Mouse (Mus musculus) intestine, embryonic 16.5 days (tissue): ENCODE measurements around the gene Eddm3b. TPM values are rescaled to one million over a fixed set of nuclear protein-coding genes. Genes with fewer than 3 reads are reported as not detected.
A peak's percentile ranks its signal among the peaks of the same experiment; 100 is the strongest.

Experiments
- ATAC-seq: fragments of 200-750 bp; cut with Nextera tagmentation; 2 replicates; pipeline ENCODE4 v1.8.0; 2017; ENCODE audit warnings: moderate TSS enrichment, moderate library complexity
- H3K27ac ChIP-seq: fragments of 300-500 bp; sonication (generic); 2 replicates; pipeline ENCODE4 v1.5.1; 2014; ENCODE audit warnings: mild to moderate bottlenecking, low read length
- H3K27me3 ChIP-seq: fragments of 300-500 bp; sonication (generic); replicated peaks from 2 replicates; pipeline ENCODE4 v1.6.1; 2014; ENCODE audit warnings: low read length, control low read depth, mixed read lengths; ENCODE audit not compliant: control insufficient read depth, insufficient read depth
- H3K36me3 ChIP-seq: fragments of 300-500 bp; sonication (generic); 2 replicates; pipeline ENCODE4 v1.6.1; 2014; ENCODE audit warnings: low read length, control low read depth; ENCODE audit not compliant: control insufficient read depth, insufficient read depth
- H3K4me1 ChIP-seq: fragments of 300-500 bp; sonication (generic); 2 replicates; pipeline ENCODE4 v1.6.1; 2014; ENCODE audit warnings: low read length, control low read depth, mixed read lengths; ENCODE audit not compliant: control insufficient read depth, insufficient read depth
- H3K4me2 ChIP-seq: fragments of 300-500 bp; sonication (generic); 2 replicates; pipeline ENCODE4 v1.6.1; 2014; ENCODE audit warnings: low read depth, low read length, control low read depth
- H3K4me3 ChIP-seq: fragments of 300-500 bp; sonication (generic); 2 replicates; pipeline ENCODE4 v1.5.1; 2014; ENCODE audit warnings: mild to moderate bottlenecking, low read length
- H3K9ac ChIP-seq: fragments of 300-500 bp; sonication (generic); 2 replicates; pipeline ENCODE4 v1.6.1; 2014; ENCODE audit warnings: low read depth, low read length
- H3K9me3 ChIP-seq: fragments of 300-500 bp; sonication (generic); 2 replicates; pipeline ENCODE4 v1.6.1; 2016; ENCODE audit warnings: low read length, control low read depth; ENCODE audit not compliant: control insufficient read depth
- WGBS: fragments of 180-500 bp; shearing (Covaris S2); extraction: QIAGEN DNeasy Blood & Tissue Kit; methylation state at CpG from one replicate; pipeline ENCODE4 v1.1.7; 2014; 5-methylcytosine and 5-hydroxymethylcytosine counted together
- polyA plus RNA-seq: library from polyadenylated mRNA; unstranded; fragments of >200 nt; fragmentation: Nextera tagmentation; extraction: Ambion mirVana; gene quantifications from 2 replicates; pipeline ENCODE4 v1.2.1, GENCODE M21; 2015

Eddm3b gene
- not detected in 2 replicates for polyA plus RNA-seq

- ATAC-seq: no peak
- 58% methylated on average over 12 of the region's 12 CpGs for WGBS
- H3K4me3 ChIP-seq: no peak within 1 kb of the TSS
Observed at GRCm38 (mm10) chr14:51113916-51114560, at the start of gene Eddm3b. Gene Eddm3b, plus strand, starts transcription at chr14:51114426.

DNA sequence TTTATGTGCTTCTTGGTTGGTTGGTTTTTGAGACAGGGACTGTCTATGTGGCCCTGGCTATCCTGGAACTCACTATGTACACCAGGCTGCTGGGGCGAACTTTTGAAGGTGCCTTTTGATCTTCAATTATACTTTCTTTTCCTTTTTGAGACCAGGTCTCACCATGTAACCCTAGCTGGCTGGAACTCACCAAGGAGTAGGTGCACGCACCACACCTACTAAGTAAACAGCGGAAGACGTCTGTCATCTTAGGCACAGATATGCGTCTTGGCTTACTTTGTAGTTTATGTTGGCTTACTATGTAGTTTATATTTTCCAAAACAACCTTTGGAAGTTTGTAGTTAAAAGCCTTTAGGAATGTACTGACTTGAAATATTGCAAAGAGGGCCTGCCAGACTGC, 45.3 kb upstream of the Eddm3b start:
- Histone ChIP-seq H3K4me1 (peaks cover 8% of the 10 kb centered on the region; the same call in 1 of the 2 replicates), H3K4me2 (no peak overlapping the region), H3K27me3 (no peaks in the 10 kb centered on the region), H3K27ac (no peak overlapping the region), H3K36me3 (no peaks in the 10 kb centered on the region), H3K9me3 (no peaks in the 10 kb centered on the region), H3K9ac (no peak overlapping the region), H3K4me3 (no peak overlapping the region)
- 56% methylated on average over 5 of the region's 5 CpGs for WGBS
- no peak for ATAC-seq

More at GRCm38 (mm10) chr14:51113916-51114560, at the start of gene Eddm3b:
- Histone ChIP-seq H3K9ac (no peak within 1 kb of the TSS), H3K36me3 (no peaks in the 10 kb centered on the region), H3K4me2 (no peak within 1 kb of the TSS), H3K27ac (no peak within 1 kb of the TSS), H3K9me3 (no peaks in the 10 kb centered on the region), H3K4me1 (no peaks in the 10 kb centered on the region), H3K27me3 (no peaks in the 10 kb centered on the region)

- 94% methylated on average over 2 of the region's 2 CpGs for WGBS
- peaks cover 8% of the 10 kb centered on the region; the same call in 1 of the 2 replicates for H3K4me1 ChIP-seq
- H3K9ac ChIP-seq: no peak overlapping the region
- ATAC-seq: no peak
- H3K4me2 ChIP-seq: no peak overlapping the region
- no peak overlapping the region for H3K27ac ChIP-seq
- H3K4me3 ChIP-seq: no peak overlapping the region
- no peaks in the 10 kb centered on the region for H3K27me3 ChIP-seq
- no peaks in the 10 kb centered on the region for H3K9me3 ChIP-seq
- H3K36me3 ChIP-seq: no peaks in the 10 kb centered on the region
Observed at GRCm38 (mm10) chr14:51069617-51070016, 44.6 kb upstream of the Eddm3b start.

GRCm38 (mm10) chr14:51074335-51074734, 39.9 kb upstream of the Eddm3b start, which contains the start of gene Olfr750:
Gene Olfr750, minus strand, starts transcription at chr14:51074435.
- H3K36me3 ChIP-seq: no peaks in the 10 kb centered on the region
- H3K9me3 ChIP-seq: no peaks in the 10 kb centered on the region
- no peak within 1 kb of the TSS for H3K4me2 ChIP-seq
- H3K4me3 ChIP-seq: no peak within 1 kb of the TSS
- ATAC-seq: no peak
- 88% methylated on average over 3 of the region's 3 CpGs for WGBS
- no peak within 1 kb of the TSS for H3K9ac ChIP-seq
- H3K27me3 ChIP-seq: no peaks in the 10 kb centered on the region
- no peak within 1 kb of the TSS for H3K27ac ChIP-seq
- no peaks in the 10 kb centered on the region for H3K4me1 ChIP-seq

DNA sequence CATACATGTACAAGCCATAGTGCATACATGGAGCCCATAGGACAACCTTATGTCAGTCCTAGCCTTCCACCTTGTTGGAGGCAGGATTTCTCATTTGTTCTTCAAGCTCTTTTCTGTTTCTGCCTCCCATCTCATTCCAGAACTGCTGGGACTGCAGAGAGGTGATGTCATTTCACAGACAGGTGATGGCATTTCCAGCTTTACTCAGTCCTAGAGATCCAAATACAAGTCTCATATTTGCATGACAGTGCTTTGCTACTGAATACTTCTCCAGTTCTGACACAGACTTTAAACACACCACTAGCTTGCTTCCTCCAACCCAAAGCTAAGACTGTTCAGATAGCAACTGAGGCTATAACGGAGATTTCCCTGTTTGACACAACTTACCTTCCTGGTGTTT, 35.0 kb upstream of the Eddm3b start:
- ATAC-seq: no peak
- no peaks in the 10 kb centered on the region for H3K27me3 ChIP-seq
- no peak overlapping the region for H3K9ac ChIP-seq
- 85% methylated on average over 1 of the region's 1 CpGs for WGBS
- H3K36me3 ChIP-seq: no peaks in the 10 kb centered on the region
- no peaks in the 10 kb centered on the region for H3K9me3 ChIP-seq
- no peak overlapping the region for H3K4me2 ChIP-seq
- no peak overlapping the region for H3K4me3 ChIP-seq
- H3K27ac ChIP-seq: no peak overlapping the region
- peaks cover 3% of the 10 kb centered on the region; the same call in 1 of the 2 replicates for H3K4me1 ChIP-seq

DNA sequence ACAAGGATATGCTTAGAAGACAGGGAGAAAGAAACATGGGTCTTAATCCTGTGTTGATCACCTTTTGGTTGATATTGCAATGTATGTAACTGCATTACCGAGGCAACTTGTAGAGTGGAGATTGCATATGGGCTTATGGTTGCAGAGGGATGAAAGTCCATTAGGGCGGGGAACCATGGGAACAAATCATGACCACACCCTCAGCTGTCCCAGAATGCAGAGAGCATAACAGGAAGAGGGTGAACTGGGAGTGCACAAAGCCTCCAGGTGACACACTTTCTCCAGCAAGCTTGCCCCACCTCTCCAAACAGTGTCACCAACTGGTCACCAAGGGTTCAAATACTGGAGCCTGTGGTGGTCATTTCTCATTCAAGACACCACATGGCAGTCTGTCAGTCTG, 33.2 kb upstream of the Eddm3b start:
- no peaks in the 10 kb centered on the region for H3K9me3 ChIP-seq
- no peaks in the 10 kb centered on the region for H3K27me3 ChIP-seq
- WGBS: 61% methylated on average over 2 of the region's 2 CpGs
- H3K4me2 ChIP-seq: no peak overlapping the region
- peaks cover 3% of the 10 kb centered on the region; the same call in 1 of the 2 replicates for H3K4me1 ChIP-seq
- H3K4me3 ChIP-seq: no peak overlapping the region
- no peaks in the 10 kb centered on the region for H3K36me3 ChIP-seq
- no peak overlapping the region for H3K9ac ChIP-seq
- peak; percentile 86 for ATAC-seq
- H3K27ac ChIP-seq: no peak overlapping the region

DNA sequence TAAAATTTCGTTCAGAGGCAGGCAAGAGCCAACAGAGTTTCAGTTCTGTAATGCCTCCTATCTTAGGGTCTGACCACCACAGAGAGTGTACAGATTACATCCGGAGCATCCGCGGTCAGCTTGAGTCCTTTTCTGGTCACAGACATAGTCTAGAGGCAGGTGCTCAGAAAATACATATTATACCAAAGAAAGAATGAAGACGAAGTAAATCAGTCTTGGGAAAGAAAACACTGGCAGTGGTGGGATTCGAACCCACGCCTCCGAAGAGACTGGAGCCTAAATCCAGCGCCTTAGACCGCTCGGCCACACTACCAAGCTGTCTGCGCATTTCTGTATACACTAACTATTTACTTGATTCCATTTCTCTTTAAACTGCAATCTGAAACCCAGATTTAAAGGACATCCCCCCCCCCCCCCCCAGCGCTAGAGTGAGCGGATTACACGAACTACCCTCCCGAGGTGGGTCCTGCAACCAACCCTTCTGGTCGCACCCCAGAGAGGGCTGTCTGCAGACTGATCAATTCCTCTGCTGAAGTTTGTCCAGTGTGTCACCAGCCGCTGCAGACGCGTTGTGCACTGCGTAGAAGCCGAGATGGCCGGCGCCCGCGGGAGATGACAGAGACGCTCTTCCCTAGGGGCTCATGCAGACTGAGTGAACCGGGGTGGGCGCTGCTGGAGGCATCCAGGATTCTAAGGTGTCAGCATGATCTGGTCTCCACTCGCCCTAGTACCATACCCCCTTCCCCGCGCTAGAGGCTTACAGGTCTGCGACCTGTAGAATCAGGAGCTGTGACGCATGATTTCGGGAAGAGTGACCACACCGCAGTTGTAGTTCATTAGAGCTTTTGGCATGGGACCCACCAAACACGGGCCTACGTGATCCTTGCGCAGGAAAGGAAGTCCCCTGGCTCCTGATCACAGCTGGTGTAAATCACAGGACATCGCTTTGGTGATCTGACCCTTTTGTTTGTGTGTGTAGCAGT, 31.3 kb upstream of the Eddm3b start:
- Histone ChIP-seq H3K27me3 (no peaks in the 10 kb centered on the region), H3K4me3 (peak overlapping the region; percentile 63), H3K4me1 (peaks cover 3% of the 10 kb centered on the region; the same call in 1 of the 2 replicates), H3K27ac (0 out of 2 replicates have a peak overlapping the region, but pooled peaks have one; percentile 21), H3K36me3 (no peaks in the 10 kb centered on the region), H3K4me2 (peak overlapping the region; percentile 79), H3K9me3 (no peaks in the 10 kb centered on the region), H3K9ac (peak overlapping the region; percentile 72)
- peak; percentile 54 for ATAC-seq
- 4% methylated on average over 38 of the region's 40 CpGs for WGBS

DNA sequence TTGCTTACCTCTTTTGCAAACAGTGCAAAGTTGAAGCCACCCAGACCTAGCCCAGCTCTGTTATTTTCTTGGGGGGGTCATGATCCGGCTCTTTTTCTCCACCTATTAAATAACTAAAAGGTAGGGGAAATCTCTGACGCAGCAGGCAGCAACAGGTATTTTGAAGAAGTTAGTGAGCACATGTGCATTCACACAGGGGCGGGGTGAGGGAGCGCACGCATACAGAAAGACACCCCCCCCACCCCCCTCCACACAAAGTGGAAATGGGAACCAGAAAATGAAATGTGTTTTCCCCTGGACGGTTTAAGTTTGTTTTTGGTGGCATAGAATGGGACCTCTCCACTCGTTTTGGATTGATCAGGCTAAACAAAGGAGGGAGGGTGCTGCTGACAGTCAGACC, 30.4 kb upstream of the Eddm3b start:
- ATAC-seq: no peak
- Histone ChIP-seq H3K9me3 (no peaks in the 10 kb centered on the region), H3K4me2 (peak overlapping the region; percentile 79), H3K36me3 (no peaks in the 10 kb centered on the region), H3K27me3 (no peaks in the 10 kb centered on the region), H3K4me3 (peak overlapping the region; percentile 63), H3K27ac (no peak overlapping the region), H3K4me1 (peaks cover 5% of the 10 kb centered on the region; the same call in 1 of the 2 replicates), H3K9ac (no peak overlapping the region)
- 23% methylated on average over 7 of the region's 7 CpGs for WGBS

GRCm38 (mm10) chr14:51085086-51085485, 29.1 kb upstream of the Eddm3b start:
- H3K9ac ChIP-seq: no peak overlapping the region
- no peak for ATAC-seq
- 77% methylated on average over 2 of the region's 2 CpGs for WGBS
- H3K4me2 ChIP-seq: no peak overlapping the region
- H3K36me3 ChIP-seq: no peaks in the 10 kb centered on the region
- H3K4me1 ChIP-seq: peaks cover 5% of the 10 kb centered on the region; the same call in 1 of the 2 replicates
- H3K4me3 ChIP-seq: no peak overlapping the region
- no peaks in the 10 kb centered on the region for H3K27me3 ChIP-seq
- no peak overlapping the region for H3K27ac ChIP-seq
- H3K9me3 ChIP-seq: no peaks in the 10 kb centered on the region
